Mouse (Mus musculus) G1E-ER4 (cell line): ENCODE measurements around the gene Lmbrd1. TPM values are rescaled to one million over a fixed set of nuclear protein-coding genes. Genes with fewer than 3 reads are reported as not detected.

Experiments used
- GATA1 ChIP-seq: IDR thresholded peaks from one replicate; pipeline ENCODE4 v1.8.0; 2012; ENCODE audit warnings: low read length, inconsistent platforms
- polyA plus RNA-seq: library from polyadenylated mRNA; stranded (reverse); fragments of >175 nt; gene quantifications from 2 replicates; pipeline ENCODE4 v1.2.3, GENCODE M21; 2012

Gene Lmbrd1
- polyA plus RNA-seq, 1 experiment = 6.9 TPM

DNA sequence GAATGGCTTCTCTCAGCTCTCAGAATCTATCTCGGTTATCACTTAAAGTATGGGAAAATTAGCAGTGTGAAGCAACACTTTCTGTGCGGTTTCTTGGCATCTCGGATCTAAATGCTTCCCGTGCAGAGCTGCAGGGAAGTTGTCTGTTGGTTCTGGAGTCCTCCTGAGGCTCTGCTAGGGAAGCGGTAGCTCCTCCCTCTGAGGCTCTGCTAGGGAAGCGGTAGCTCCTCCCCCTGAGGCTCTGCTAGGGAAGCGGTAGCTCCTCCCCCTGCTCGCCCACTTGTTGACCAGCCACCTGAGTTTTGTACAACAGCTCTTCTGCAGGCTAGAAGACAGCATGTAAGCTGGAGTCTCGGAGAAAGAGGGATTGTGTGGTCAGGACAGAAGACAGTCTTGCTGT is 20.9 kb downstream of the Lmbrd1 start:
- no peak for TF ChIP-seq GATA1

DNA sequence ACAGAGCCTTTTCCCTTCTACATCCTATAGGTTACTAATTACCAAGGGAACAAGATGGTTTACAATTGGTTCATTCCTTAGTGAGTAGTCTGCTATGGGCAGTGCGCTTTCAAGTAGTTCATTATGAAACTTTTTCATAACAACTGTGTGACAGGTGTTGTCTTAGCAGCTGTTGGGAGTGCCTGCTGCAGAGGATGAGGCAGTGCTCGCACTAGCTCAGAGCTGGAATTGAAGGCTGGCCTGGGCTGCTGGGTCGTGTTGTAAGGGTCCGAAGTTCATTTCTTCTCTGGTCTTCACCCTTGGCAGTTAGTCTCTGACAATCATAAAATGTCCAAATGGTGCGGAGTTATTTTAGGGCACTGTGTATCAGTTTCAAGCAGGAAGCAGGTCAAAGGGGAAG is 21.8 kb downstream of the Lmbrd1 start:
- no peak for TF ChIP-seq GATA1

DNA sequence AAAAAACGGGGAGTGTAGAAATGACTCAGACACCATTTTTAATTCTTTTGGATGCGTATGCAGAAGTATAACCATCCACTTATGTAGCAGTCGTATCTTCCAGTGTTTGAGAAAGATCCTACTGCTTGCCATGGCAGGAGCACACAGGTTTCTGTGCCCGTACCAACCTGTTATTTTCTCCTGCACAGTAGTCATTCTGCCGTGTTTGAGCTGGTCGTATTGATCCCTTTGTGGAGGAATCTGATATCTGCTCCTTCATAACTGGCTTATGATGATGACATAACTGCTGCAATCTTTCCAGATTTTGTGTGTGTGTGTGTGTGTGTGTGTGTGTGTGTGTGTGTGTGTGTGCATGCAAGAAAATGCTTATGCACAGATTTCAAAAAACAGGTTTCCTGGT is 25.4 kb downstream of the Lmbrd1 start:
- no peak for TF ChIP-seq GATA1

DNA sequence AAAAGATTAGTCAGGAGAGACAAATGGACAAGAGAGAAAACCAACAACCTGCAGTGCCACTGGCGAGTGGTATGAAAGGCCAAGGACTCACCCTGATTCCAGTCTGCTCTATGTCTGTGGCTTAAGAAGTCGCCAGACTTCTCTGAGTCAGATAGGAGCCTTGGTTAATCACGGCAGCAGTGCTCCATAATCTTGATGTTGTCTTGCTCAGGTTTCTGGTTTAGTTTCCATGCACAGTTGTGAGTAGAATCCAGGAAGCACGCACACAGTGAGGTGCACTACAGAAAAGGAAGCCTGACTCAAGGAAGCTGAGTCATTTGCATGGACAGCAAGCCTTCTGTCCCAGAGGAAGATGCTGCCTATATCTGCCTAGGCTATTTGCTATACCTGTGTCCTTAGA is 37.9 kb downstream of the Lmbrd1 start:
- TF ChIP-seq GATA1 = no peak

DNA sequence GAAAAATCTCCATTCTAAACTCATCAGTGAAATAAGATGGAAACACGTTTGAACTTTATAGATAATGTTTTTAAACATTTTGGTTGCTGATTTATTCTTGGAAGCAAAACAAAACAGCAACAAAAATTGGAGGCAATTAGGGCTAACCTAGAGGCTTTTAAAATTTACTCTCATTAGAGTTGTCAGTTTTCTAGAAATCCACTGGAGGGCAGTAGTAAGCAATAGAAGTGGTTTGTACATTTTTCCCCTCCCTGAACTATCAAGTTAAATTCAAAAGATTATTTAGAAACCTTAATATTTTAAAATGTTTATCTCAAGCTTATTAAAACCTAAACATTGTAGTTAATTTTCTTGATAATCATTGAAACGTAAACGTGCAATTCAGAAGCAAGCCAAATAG is 41.2 kb downstream of the Lmbrd1 start:
- TF ChIP-seq GATA1 = no peak

DNA sequence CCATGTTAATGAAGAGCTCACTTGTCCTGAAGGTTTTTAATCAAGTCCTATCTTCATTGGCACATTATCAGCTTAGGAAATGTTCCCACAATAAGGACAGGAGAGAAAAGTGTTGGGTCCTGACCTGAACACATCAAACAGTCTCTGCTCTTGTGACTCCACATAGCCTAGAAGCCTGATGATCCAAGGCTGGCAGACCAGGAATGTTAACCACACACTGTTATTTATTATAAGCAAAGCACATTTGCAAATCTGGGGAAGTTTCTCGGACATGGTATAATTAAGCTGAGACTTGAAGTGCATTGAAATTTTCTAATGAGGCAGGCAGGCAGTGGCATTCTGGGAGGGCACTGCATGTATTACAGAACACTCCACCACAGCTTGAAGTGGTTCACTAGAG is 41.8 kb downstream of the Lmbrd1 start:
- no peak for TF ChIP-seq GATA1

DNA sequence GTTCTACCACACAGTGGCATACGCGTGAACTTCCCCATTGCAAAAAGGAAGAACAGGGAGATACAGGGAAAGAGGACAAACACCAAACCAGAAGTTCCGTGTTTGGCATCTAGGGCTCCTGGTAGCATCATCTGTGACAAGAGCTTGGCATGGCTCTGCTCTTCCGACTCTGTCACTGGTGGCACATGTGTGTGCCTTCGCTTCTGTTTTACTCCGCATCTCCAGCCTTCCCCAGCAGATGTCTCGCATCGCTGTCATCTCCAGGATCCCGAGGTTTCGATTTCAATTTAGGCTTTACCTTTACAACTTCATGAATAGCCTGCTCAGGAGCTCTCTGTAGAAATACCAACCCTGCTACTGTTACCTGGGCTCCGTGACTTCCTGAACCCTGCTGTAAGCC is 51.4 kb downstream of the Lmbrd1 start:
- no peak for TF ChIP-seq GATA1

DNA sequence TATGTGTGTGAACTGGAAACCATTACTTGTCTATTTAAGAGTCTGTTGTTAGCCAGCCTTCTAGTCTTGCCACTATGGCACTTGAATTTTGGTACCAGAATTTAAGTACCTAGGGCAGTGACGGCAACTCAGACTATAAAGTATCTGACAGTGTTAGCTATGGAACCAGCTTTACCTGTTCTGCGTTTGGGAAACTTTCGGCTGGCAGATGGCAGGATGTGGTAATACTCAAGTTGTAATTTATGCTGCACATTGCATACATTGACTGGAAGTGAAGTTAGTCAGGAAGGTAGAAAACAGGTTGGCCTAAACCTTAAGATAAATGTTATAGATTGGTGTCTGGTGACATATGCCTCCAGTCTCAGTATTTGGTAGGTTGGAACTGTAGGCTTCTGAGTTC is 53.9 kb downstream of the Lmbrd1 start:
- no peak for TF ChIP-seq GATA1

DNA sequence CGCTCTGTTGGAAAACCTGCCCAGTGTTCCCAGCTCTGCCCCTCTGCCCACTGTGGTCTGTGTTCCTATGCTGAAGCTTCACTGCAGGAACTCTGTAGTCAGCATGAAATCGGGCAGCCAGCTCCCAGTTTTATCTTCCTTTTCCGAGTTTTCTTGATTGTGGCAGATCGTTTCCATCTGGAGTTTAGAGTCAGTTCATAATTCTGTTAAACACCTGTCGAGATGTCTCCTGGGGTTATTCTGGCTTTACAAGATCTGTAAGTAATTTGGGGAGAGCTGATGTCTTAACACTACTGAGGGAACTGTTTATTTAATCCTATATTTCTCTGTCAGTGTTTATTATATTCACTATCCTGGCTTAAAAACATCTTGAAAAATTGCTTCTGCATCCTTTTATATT is 56.4 kb downstream of the Lmbrd1 start:
- TF ChIP-seq GATA1 = no peak

DNA sequence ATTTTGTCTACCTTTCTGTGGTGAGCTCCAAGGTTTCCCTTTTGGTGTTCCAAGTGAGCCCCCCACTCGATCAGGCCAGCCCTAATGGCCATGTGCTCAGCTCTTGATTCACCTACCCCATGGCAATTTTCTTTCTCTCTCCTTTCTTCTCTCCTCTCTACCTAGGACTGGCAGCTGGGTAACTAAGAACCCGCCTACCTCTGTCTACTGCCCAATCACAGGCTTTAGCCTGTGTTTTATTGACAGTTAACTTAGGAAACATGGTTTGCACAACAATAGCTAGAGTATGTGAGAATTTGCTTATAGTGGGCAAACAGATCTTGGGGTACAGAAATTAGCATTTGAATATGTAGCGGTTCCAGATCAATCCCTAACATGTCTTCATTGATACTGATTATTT is 62.5 kb downstream of the Lmbrd1 start:
- TF ChIP-seq GATA1 = no peak

DNA sequence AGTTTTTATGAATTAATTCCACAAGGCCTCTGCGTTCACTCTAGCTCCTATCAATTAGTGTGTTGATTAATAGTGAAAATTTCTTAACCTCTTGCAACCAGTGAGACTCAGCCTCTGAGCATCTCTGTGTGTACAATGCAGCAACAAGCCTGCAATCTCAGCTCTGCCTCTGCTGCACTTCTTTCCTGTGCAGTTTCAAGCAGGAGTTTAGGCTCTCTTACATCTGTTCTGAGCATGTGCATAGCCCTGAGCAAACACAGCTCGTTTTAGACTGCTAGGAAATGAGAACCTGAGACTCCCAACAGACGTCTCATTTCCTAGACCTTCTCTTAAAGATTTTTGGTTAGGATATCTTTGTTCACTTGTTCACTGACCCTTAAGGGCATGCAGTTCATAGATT is 63.1 kb downstream of the Lmbrd1 start:
- TF ChIP-seq GATA1 = no peak

DNA sequence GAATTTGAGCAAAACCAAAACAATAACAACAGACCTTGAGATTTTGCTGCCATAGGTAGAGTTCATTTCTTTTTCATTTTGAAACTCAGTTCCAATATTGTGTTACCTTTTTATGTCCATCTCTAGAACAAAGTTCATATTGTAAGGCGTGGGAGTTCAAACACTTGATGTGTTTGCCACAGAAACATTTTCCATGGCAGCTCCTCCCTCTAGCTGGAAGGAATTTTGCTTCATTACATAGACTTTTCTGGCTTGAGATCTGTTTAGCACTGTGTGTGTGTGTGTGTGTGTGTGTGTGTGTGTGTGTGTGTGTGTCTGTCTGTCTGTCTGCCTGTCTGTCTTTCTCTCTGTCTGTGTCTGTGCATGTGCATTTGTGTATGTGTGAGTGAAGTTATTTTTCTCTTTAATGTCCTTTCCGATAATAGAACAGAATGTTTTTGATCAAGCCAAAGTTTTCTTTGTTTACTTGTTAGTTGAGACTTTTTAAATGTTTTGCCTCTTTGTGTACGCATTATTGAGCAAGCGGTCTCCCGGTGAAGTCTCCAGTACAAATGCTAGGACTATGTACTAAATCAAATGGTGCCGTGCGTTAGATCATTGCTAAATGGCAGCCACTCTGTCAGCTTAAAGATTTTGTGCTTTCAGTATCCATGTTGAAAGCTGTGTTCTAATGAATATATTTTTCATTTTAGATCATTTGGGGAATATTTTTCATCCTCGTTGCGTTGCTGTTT is 64.9 kb downstream of the Lmbrd1 start:
- TF ChIP-seq GATA1 = no peak

DNA sequence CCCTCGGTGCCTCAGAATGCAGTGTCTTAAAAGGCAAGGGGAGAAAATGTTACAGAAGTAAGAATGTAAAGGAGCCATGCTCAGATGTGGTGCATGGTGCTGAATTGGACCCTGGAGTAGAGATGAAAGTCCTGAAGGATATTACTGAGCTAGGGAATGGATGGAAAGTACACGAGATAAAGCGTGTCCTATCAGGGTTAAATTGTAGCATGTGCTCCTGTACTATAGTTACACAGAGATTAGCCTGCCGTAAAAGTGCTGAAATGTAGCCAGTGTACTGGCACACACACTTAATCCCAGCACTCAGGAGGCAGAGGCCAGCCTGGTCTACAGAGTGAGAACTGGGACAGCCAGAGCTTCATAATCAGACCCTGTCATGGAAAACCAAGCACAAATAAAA is 74.3 kb downstream of the Lmbrd1 start:
- no peak for TF ChIP-seq GATA1

DNA sequence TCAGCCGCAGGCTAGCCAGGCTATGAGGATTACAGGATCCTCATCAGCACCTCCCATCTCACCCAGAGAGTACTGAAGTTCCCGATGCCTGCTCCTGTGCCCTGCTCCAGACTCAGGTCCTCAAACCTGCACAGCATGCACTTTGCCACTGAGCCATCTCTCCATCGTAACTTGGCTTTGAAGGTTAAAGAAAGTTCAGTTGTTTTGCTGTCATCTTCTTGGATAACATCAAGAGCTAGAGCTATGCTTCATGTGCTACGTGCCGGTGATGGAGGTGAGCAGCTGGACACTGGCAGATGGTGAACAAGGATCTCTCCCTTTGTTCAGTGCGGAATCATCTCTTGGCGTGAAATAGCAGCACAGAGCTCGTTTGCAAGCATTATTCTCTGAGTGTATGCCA is 80.1 kb downstream of the Lmbrd1 start:
- TF ChIP-seq GATA1 = no peak

DNA sequence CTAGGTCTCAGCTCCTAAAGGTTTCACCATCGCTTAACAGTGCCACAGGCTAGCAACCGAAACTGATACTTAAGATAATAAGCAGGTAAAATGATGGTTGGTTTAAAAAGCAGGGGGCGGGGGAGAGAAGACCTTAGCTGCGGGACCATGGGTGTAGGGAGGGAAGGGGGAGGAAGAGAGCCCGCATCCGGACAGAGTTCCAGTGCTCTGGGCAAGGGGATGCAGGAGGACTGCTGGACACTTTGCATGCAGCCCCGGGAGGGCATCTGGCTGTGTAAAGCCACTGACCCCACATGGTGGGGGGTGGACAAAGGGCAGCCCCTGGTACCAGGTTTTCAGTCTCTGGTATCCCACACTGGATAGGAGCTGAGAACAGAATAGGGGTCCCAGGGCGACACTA is 88.0 kb downstream of the Lmbrd1 start:
- no peak for TF ChIP-seq GATA1

DNA sequence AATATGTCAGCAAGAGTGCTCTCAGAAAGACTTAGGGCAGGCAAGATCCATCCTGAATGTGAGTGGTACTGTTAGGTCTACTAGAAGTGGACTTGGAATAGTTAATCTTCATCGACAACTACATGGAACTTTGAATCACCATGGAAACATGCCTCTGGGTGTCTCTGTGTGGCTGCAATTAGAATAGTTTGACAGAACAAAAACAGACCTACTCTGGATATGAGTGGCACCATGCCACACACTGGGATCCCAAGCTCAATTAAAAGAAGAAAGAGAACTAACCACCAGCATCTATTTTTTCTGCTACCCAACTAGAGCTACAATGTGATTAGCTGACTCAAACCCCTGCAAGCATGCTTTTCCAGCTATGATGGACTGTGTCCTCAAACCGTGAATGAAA is 95.2 kb downstream of the Lmbrd1 start:
- no peak for TF ChIP-seq GATA1

DNA sequence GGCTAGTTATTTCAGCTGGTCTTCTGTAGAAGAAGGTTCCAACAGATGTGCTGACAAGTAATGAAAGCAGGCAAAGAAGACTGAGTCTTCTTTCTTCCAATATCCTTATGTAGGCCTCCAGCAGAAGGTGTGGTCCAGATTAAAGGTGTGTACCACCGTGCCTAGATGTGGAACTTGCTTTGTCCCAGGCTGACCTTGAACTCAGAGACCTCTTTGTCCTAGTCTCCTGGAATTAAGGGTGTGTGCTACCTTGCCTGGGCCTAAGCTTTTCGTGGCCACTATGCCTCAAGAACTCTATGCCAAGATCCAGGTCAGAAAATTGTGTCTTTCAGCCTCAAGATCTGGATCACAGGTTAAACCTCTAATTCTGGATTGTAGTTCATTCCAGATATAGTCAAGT is 98.1 kb downstream of the Lmbrd1 start:
- no peak for TF ChIP-seq GATA1

DNA sequence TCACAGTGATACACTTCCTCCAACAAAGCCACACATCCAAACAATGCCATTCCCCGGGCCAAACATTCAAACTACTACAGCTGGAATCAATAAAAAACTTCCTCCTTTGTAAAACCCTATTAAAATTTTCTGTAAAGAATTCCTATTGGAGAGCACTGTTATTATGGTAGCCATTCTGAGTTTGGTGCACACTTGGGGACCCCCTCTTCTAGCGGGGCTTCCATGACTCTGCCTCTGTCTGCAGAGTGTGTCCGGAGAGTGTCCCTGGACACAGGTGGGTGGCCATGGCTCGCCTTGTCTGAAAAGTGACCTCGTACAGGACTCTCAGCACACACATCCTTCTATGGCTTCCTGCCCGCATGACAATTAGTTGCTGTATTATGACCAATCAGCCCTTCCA is 114.7 kb downstream of the Lmbrd1 start:
- no peak for TF ChIP-seq GATA1

Other genes starting within 250 kb of the Lmbrd1 start
- gene Col19a1, start 91.2 kb upstream of the Lmbrd1 start, polyA plus RNA-seq = not detected in 2 replicates